Mouse (Mus musculus) regulatory T cell (primary cell): ENCODE data around the gene Prrg2.
"Not testable (repeated sequence)": the region's sequence is repeated elsewhere in the genome, so short reads cannot be mapped to it uniquely, and the experiment has no call there.

ENCODE experiments used
- in situ Hi-C: fragments of 300-600 bp; cut with MboI, MseI; formaldehyde crosslinking; loops from one replicate; pipeline ENCODE4 v1.15.1; 2025; ENCODE audit warnings: high pct_unique_total_duplicates

Prrg2 gene

GRCm38 (mm10) chr7:45036702-45037101 is 25.8 kb downstream of the Prrg2 start:
- in situ Hi-C loops: loop anchor here (5.0 kb wide), 1 partner anchor 36 kb away; no protein-coding TSS in a partner anchor

DNA sequence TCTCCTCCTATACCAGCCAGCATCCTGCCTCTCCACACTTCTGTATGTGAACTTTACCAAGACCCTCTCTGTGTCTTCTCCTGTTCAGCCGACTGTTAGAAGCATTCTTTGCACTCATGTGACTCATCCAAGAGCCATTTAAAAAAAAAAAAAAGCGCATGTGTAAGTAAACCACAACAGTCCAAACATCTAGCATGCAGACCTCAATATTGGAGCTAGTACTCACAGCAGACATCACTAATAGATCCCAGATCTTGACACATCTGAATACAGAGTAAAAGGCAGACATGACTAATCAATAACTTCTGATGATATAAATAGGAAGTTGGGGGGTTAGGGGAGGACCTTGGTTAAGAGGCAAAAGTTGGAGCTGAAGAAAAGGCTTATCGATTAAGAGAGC is 26.8 kb downstream of the Prrg2 start:
- in situ Hi-C loops: loop anchor here (5.0 kb wide), 1 partner anchor 37 kb away; no protein-coding TSS in a partner anchor

- in situ Hi-C loops: no loop called here
Observed at GRCm38 (mm10) chr7:45033722-45034359, 28.6 kb downstream of the Prrg2 start.

DNA sequence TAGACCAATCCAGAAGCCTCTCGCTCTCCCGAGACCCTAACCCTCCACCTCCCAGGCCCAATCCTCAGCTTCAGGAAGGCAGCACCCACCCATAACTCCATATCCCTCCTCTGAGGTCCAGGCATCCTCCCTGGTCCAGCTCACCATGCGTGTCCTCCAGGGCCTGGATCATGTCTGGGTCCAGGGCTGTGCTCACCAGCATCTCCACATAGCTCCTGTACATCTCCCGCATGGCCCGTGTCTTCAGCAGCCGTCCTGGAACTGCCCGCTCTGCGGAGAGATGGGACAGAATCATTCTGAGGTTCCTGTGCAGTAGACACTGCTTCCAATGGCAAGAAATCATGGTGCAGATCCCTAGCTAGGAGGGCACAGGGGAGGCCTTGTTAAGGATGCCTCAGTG is 31.6 kb downstream of the Prrg2 start:
- in situ Hi-C loops: no loop called here

GRCm38 (mm10) chr7:45029995-45030394 is 32.5 kb downstream of the Prrg2 start:
- in situ Hi-C loops: no loop called here

DNA sequence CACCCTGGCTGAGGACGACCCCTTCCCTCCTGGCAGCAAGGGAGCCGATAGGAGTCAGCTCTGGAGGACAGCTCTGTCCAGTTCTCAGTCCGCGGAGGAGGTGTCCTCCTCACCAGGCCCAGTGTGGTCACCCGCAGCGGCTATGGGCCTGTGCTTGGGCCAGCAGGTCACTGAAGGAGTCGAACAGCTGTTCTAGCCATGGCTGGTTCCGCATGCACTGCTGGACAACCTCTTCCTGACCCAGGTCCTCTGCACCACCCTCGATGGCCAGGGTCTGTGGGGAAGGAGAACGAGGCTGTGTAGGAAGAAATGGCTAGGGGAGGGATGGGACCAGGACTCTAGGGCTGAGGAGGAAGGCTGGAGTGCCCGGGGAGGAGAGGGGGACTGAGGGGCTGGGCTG is 34.1 kb downstream of the Prrg2 start:
- in situ Hi-C loops: no loop called here

- in situ Hi-C loops: no loop called here
Observed at GRCm38 (mm10) chr7:45027761-45028160, 34.7 kb downstream of the Prrg2 start.

DNA sequence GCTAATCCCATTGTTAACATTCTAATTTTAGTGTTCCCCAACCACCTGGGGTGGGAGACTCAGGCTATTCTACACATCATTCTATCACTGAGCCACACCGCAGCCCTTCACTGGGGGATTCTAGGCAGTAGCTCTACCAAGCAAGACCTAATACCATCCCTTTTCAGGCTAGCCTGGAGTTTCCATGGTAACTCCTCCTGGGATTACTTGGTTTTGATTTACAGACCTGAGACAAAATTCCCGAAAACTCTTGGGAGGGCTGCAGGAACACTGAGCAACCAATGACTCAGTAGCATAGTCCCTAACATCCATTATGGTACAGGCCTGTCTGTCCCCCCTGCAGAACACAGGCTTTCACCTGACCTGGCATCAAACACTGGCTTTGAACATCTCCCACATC is 36.2 kb downstream of the Prrg2 start:
- in situ Hi-C loops: no loop called here

GRCm38 (mm10) chr7:45025601-45026220 is 36.8 kb downstream of the Prrg2 start:
- in situ Hi-C loops: no loop called here

DNA sequence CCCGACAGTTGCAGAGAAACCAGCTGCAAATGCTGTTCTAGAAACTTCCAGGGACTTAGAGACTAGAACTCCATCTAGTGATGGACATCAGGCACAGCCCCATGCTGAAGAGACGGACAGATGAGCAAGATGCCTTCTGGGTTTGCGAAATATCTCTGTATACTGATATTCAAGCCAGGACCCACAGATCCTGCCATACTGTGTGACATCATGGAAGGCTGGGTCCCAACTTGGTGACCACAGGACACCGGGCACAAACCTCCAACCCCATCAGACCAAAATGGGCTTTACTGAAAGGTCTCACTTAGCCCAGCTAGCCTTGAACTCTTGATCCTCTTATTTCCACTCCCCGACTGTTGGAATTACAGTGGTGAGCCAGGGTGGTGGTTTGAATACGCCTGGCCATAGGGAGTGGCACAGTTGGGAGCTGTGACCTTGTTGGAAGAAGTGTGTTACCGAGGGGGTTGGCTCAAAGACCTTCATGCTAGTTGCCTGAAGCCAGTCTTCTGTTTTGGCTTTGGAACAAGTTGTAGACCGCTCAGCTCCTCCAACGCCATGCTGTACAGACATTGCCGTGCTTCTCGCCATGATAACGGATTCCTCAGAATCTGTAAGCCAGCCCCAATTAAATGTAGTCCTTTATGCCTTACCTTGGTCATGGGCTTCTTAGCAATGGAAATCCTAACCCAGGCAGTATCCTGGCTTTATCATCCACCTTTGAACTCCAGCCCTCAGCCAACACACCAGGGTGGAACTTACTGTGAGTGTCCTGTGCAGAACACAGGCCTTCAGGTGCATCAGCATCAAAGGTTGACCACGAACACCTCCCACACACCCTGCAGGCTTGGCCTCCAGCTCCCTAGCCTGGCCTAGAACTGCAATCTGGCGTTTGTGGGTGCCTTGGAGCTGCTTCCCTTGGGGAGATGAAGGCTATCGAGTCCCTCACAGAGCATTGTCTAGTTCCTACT is 37.9 kb downstream of the Prrg2 start:
- in situ Hi-C loops: no loop called here

GRCm38 (mm10) chr7:45023711-45024110 is 38.8 kb downstream of the Prrg2 start:
- in situ Hi-C loops: not testable (repeated sequence)

DNA sequence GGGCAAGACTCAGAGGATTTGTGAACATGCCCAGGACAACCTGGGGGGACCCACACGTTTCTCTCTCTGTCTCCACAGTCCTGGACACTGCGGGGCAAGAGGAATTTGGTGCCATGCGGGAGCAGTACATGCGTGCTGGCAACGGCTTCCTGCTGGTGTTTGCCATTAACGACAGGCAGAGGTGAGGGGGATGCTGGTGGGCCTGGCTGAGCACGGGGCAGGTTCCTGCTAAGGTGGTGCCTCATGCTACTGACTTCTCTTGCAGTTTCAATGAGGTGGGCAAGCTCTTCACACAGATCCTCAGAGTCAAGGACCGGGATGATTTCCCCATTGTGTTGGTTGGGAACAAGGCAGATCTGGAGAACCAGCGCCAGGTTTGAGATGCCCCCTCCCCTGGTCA is 42.3 kb downstream of the Prrg2 start:
- in situ Hi-C loops: no loop called here

DNA sequence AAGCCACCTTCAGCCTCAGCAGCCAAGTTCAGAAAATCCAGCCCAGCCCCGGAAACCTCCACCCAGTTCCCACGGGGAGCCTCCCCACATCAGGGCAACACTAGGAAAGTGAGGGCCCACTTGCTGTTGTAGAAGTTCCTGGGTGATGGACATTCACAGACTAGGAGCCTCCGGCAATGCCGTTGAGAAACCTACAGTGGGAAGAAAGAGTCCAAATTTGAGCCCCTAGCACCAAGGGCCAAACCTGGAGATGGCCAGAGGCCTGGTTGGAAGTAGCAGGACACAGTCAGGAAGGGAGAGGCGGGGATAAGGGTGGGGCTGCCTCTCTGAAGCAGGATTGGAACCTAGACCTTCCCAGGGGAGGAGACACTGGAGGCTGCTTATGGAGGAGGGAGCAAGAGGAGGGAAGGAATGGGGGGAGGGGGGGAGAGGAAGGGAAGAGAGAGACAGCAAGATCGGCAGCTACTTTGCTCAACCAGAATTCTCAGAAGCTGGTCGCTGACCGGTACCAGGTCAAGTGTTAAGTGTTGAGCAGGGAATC is 43.4 kb downstream of the Prrg2 start:
- in situ Hi-C loops: no loop called here

- in situ Hi-C loops: no loop called here
Observed at GRCm38 (mm10) chr7:45017242-45018061, 45.0 kb downstream of the Prrg2 start, which contains the start of gene Rras. Gene Rras, plus strand, starts transcription at chr7:45017961.

GRCm38 (mm10) chr7:45016761-45017160 is 45.7 kb downstream of the Prrg2 start:
- in situ Hi-C loops: no loop called here

GRCm38 (mm10) chr7:45015957-45016612 is 46.4 kb downstream of the Prrg2 start, which contains the start of gene Scaf1:
Gene Scaf1, minus strand, starts transcription at chr7:45016363.
- in situ Hi-C loops: no loop called here

DNA sequence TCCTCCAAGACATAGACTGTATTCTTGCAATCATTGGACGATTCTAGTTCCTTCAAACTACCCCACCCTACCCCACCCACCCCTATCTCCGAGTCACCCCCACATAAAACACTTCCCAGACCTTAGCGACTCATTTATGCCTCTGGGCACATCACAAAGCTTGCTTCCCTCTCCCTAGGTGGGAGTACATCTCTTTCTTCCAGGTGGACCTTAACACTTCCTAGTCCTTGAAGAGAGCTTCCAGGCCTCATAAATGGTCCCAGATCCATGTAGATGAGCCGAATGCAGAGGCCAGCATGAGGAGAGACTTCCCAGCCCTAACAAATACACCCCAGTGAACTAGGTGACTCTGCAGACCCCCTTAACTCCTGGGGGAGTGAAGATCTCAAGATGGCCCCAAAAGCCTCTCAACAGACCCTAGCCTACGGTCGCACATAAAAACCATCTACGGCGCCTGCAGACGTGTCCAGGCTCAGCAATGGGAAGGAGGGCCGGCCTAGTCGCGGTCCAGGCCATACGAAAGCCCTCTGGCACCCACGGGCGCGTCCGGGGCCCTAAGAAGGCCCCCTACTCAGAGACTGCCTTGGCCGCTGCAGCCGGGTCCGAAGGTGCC is 47.0 kb downstream of the Prrg2 start:
- in situ Hi-C loops: no loop called here

DNA sequence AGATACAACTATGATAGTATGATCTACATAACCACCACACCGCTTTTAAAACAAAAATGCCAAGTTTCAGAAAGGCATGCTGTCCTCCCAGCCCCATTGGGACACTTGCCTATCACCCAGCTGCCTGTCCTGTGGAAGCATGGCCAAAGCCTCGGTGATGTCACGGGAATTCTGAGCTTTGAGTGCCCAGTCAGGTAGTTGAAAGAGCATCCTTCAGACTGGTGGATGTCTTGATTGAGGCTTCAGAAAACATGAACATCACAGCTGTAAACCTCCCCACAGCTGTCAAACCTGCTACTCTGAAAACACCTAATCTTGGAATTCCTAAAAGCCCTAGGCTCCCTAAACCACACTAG is 48.4 kb downstream of the Prrg2 start:
- in situ Hi-C loops: no loop called here

- in situ Hi-C loops: no loop called here
Observed at GRCm38 (mm10) chr7:45013366-45014095, 48.9 kb downstream of the Prrg2 start.
